Mouse (Mus musculus): ENCODE measurements around the gene Smim5. TPM values are rescaled to one million over a fixed set of nuclear protein-coding genes. Genes with fewer than 3 reads are reported as not detected.

Smim5 gene
- polyA plus RNA-seq, 1 experiment from 2014 or later = 2.0 TPM

DNA sequence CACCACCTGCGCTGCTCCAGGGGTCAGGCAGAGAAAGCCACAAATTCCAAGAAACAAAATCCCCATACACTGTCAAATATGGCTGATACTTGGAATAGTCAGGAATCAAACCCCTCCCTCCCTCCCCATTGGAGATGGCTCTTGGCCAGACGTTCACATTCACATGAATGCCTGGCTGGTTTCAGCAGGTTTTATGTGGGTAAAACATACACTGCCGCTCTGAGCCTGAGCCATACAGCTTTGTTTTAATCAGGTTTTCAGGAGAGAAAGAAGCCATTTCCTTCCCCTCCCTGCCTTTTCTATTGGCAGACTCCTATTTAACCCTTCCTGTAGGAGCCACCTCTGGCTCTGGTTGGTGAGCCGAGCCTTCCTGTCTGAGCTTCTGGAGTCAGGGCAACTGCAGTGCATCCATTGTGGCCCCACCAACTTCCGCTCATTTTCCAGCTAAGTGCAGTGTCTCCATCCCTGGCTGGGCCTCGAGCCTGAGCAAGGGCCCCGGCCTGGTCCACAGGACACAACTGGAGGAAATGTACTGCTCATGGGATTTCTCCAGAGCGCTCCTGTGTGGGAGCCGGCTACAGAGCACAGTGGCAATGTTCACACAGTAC lies 46.6 kb downstream of the Smim5 start:
- DNase-seq (ENCODE audit: low spot score) = no peak
- no peak overlapping the region for H3K4me3 ChIP-seq (ENCODE audit: low read depth, low read length)

DNA sequence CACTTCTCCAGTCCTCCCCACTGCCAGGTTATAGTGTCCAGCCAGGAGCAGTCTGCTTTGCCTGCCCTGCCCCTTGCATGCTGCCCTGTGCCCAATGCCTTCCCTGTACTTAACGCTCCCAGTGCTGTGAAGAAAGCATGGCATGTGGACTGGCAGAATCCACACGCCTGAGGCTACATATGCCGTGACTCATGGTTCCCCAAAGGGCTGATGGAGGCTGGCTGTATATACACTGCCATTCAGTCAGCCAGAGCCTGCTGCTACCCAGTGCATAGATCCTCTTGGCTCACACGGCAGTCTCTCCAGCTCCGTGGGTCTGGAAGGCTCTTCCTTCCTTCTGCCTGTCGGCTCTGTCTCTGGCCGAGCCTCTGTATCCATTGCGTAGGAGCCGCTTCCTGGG lies 48.5 kb downstream of the Smim5 start:
- WGBS = 95% methylated on average over 9 of the region's 9 CpGs
- H3K36me3 ChIP-seq (ENCODE audit: control insufficient read depth, insufficient read depth, low read length) = peaks cover 12% of the 10 kb centered on the region
- H3K9me3 ChIP-seq (ENCODE audit: control insufficient read depth, low read length) = no peaks in the 10 kb centered on the region
- no peak overlapping the region for H3K4me2 ChIP-seq (ENCODE audit: low read depth)
- ATAC-seq (ENCODE audit: insufficient read depth, low FRiP score, low TSS enrichment) = no peak
- H3K27ac ChIP-seq (ENCODE audit: low read depth, low read length) = no peak overlapping the region
- H3K9ac ChIP-seq (ENCODE audit: low read length) = no peak overlapping the region
- no peaks in the 10 kb centered on the region for H3K27me3 ChIP-seq (ENCODE audit: control insufficient read depth, insufficient read depth, low read length)
- H3K4me1 ChIP-seq (ENCODE audit: control insufficient read depth, insufficient read depth, low read length) = no peaks in the 10 kb centered on the region
- H3K4me3 ChIP-seq (ENCODE audit: low read depth, low read length) = no peak overlapping the region
- DNase-seq (ENCODE audit: low spot score) = no peak

More for the DNA sequence above, 46.6 kb downstream of the Smim5 start:
- no peaks in the 10 kb centered on the region for H3K27me3 ChIP-seq (ENCODE audit: control insufficient read depth, insufficient read depth, low read length)
- H3K4me1 ChIP-seq (ENCODE audit: control insufficient read depth, insufficient read depth, low read length) = no peaks in the 10 kb centered on the region
- WGBS = 88% methylated on average over 9 of the region's 9 CpGs
- H3K9ac ChIP-seq (ENCODE audit: low read length) = no peak overlapping the region
- H3K27ac ChIP-seq (ENCODE audit: low read depth, low read length) = no peak overlapping the region
- H3K9me3 ChIP-seq (ENCODE audit: control insufficient read depth, low read length) = no peaks in the 10 kb centered on the region
- H3K36me3 ChIP-seq (ENCODE audit: control insufficient read depth, insufficient read depth, low read length) = peaks cover 13% of the 10 kb centered on the region
- no peak overlapping the region for H3K4me2 ChIP-seq (ENCODE audit: low read depth)
- no peak for ATAC-seq (ENCODE audit: insufficient read depth, low FRiP score, low TSS enrichment)

DNA sequence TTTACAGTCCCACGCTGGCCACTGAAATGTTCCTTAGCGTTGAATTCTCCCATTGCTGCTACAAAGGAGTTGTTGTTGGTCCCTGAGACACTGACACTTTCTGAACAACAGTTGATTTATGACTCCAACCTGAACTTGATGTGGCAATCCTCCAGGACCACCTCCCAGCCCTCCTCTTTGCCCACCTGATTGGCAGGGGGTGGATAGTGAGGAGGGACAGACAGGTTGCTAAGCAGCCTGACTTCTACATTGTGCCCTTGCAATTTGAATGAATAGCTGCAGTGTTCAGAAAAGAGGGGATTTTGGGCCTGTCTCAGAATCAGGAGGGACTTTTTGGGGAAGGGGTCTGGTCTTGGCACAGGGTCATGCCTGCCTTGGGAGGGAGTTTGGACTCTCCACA lies 51.0 kb downstream of the Smim5 start:
- peaks cover 9% of the 10 kb centered on the region for H3K36me3 ChIP-seq (ENCODE audit: control insufficient read depth, insufficient read depth, low read length)
- ATAC-seq (ENCODE audit: insufficient read depth, low FRiP score, low TSS enrichment) (no peak), DNase-seq (ENCODE audit: low spot score) (no peak)
- no peaks in the 10 kb centered on the region for H3K27me3 ChIP-seq (ENCODE audit: control insufficient read depth, insufficient read depth, low read length)
- no peak overlapping the region for H3K9ac ChIP-seq (ENCODE audit: low read length)
- 89% methylated on average over 2 of the region's 2 CpGs for WGBS
- no peak overlapping the region for H3K27ac ChIP-seq (ENCODE audit: low read depth, low read length)
- no peaks in the 10 kb centered on the region for H3K9me3 ChIP-seq (ENCODE audit: control insufficient read depth, low read length)
- H3K4me3 ChIP-seq (ENCODE audit: low read depth, low read length) = no peak overlapping the region
- H3K4me2 ChIP-seq (ENCODE audit: low read depth) = no peak overlapping the region
- 0 out of 2 replicates have a peak, but pooled peaks cover 3% of the 10 kb centered on the region for H3K4me1 ChIP-seq (ENCODE audit: control insufficient read depth, insufficient read depth, low read length)

DNA sequence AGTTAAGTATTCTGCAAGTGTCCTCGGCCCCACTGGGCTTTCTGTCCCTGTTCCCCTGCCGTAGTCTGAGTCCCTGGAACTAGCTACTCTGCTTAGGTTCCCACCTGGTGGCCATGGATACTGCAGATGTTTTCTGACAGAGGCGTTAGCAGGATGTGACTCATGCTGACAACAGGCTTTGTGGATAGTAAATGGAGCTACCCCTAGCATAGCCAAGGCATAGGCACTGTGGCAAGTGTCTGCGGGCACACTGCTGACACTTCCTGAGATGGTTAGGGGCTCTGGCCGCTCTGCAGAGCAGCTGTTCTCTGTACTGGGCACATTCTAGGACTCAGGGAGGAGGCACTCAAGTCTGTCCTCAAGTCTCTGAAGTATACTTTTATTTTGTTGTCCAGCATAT lies 54.9 kb downstream of the Smim5 start:
- Histone ChIP-seq H3K4me2 (ENCODE audit: low read depth) (no peak overlapping the region), H3K27me3 (ENCODE audit: control insufficient read depth, insufficient read depth, low read length) (no peaks in the 10 kb centered on the region), H3K36me3 (ENCODE audit: control insufficient read depth, insufficient read depth, low read length) (peaks cover 12% of the 10 kb centered on the region), H3K9ac (ENCODE audit: low read length) (no peak overlapping the region), H3K4me1 (ENCODE audit: control insufficient read depth, insufficient read depth, low read length) (peaks cover 17% of the 10 kb centered on the region; the same call in 1 of the 2 replicates), H3K27ac (ENCODE audit: low read depth, low read length) (no peak overlapping the region), H3K9me3 (ENCODE audit: control insufficient read depth, low read length) (no peaks in the 10 kb centered on the region), H3K4me3 (ENCODE audit: low read depth, low read length) (no peak overlapping the region)
- WGBS = 90% methylated on average over 5 of the region's 5 CpGs
- ATAC-seq (ENCODE audit: insufficient read depth, low FRiP score, low TSS enrichment) (no peak), DNase-seq (ENCODE audit: low spot score) (no peak)

DNA sequence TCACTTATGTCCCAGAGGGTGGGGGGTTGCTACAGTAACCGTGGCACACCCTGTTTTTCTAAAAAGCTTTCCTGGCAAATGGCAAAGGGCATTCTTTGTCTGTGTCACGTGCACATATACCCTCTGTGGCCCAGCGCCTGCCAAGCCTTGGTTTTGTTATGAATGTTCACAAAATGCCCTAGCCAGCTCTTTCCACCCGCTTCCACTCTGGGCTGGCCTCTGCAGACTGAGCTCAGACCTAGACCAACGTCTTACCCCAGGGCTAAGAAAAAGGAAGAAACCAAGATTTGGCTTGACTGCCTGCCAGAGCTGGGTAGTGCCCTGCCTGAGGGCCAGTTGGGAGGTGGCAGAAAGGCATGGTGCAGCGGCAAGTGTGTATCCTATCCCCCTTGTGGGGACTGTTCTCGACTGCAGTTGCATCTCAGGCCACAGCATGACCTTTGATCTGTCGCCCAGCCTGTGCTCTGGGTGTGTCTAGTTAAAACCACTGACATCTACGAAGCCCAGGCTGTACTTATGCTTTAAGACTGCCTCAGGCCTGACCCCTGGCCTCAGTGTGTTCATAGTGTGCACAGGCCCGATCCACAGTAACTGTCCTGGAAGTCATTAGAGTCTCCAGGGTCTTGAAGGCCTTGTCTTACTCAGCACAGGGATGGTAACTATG lies 55.6 kb downstream of the Smim5 start:
- H3K36me3 ChIP-seq (ENCODE audit: control insufficient read depth, insufficient read depth, low read length) = peaks cover 12% of the 10 kb centered on the region
- no peak for DNase-seq (ENCODE audit: low spot score)

More for the DNA sequence above, 55.6 kb downstream of the Smim5 start:
- no peak overlapping the region for H3K27ac ChIP-seq (ENCODE audit: low read depth, low read length)
- H3K27me3 ChIP-seq (ENCODE audit: control insufficient read depth, insufficient read depth, low read length) = no peaks in the 10 kb centered on the region
- H3K9me3 ChIP-seq (ENCODE audit: control insufficient read depth, low read length) = no peaks in the 10 kb centered on the region
- H3K4me1 ChIP-seq (ENCODE audit: control insufficient read depth, insufficient read depth, low read length) = peaks cover 17% of the 10 kb centered on the region; the same call in 1 of the 2 replicates
- 68% methylated on average over 10 of the region's 10 CpGs for WGBS
- H3K4me2 ChIP-seq (ENCODE audit: low read depth) = no peak overlapping the region
- no peak for ATAC-seq (ENCODE audit: insufficient read depth, low FRiP score, low TSS enrichment)
- no peak overlapping the region for H3K4me3 ChIP-seq (ENCODE audit: low read depth, low read length)
- no peak overlapping the region for H3K9ac ChIP-seq (ENCODE audit: low read length)

Other genes with a start within 250 kb of the Smim5 start
- 86.7 and 89.8 TPM in 2 replicates for gene Grb2, start 191.4 kb upstream of the Smim5 start, polyA plus RNA-seq (2014; fragmentation: Nextera tagmentation; extraction: Ambion mirVana)
- gene Tmem94, start 134.5 kb upstream of the Smim5 start, polyA plus RNA-seq (2014; fragmentation: Nextera tagmentation; extraction: Ambion mirVana) = 18.6 and 19.0 TPM in 2 replicates
- gene Caskin2, start 86.3 kb upstream of the Smim5 start, polyA plus RNA-seq (2014; fragmentation: Nextera tagmentation; extraction: Ambion mirVana) = 16.4 and 19.1 TPM in 2 replicates
- 26.1 and 29.8 TPM in 2 replicates for gene Tsen54, start 85.2 kb upstream of the Smim5 start, polyA plus RNA-seq (2014; fragmentation: Nextera tagmentation; extraction: Ambion mirVana)
- gene Llgl2, start 75.9 kb upstream of the Smim5 start, polyA plus RNA-seq (2014; fragmentation: Nextera tagmentation; extraction: Ambion mirVana) = 6.1 and 6.5 TPM in 2 replicates
- gene Myo15b, start 41.6 kb upstream of the Smim5 start, polyA plus RNA-seq (2014; fragmentation: Nextera tagmentation; extraction: Ambion mirVana) = 0.12 and 0.13 TPM in 2 replicates
- gene Smim6, start 12.1 kb downstream of the Smim5 start, polyA plus RNA-seq (2014; fragmentation: Nextera tagmentation; extraction: Ambion mirVana) = 0.42 TPM in 1 of 2 replicates, not detected in the other
- gene Sap30bp, start 33.3 kb downstream of the Smim5 start, polyA plus RNA-seq (2014; fragmentation: Nextera tagmentation; extraction: Ambion mirVana) = 48.9 and 51.8 TPM in 2 replicates
- 23.9 and 25.2 TPM in 2 replicates for gene Recql5, start 33.5 kb downstream of the Smim5 start, polyA plus RNA-seq (2014; fragmentation: Nextera tagmentation; extraction: Ambion mirVana)
- 0.58 and 0.72 TPM in 2 replicates for gene Itgb4, start 74.7 kb downstream of the Smim5 start, polyA plus RNA-seq (2014; fragmentation: Nextera tagmentation; extraction: Ambion mirVana)
- 122 and 124 TPM in 2 replicates for gene Galk1, start 112.8 kb downstream of the Smim5 start, polyA plus RNA-seq (2014; fragmentation: Nextera tagmentation; extraction: Ambion mirVana)
- 1,827 and 1,865 TPM in 2 replicates for gene H3f3b, start 128.0 kb downstream of the Smim5 start, polyA plus RNA-seq (2014; fragmentation: Nextera tagmentation; extraction: Ambion mirVana)
- 30.3 and 34.4 TPM in 2 replicates for gene Unk, start 130.4 kb downstream of the Smim5 start, polyA plus RNA-seq (2014; fragmentation: Nextera tagmentation; extraction: Ambion mirVana)
- gene Unc13d, start 178.0 kb downstream of the Smim5 start, polyA plus RNA-seq (2014; fragmentation: Nextera tagmentation; extraction: Ambion mirVana) = 1.3 and 1.5 TPM in 2 replicates
- 95.3 and 105 TPM in 2 replicates for gene Wbp2, start 187.0 kb downstream of the Smim5 start, polyA plus RNA-seq (2014; fragmentation: Nextera tagmentation; extraction: Ambion mirVana)
- gene Trim47, start 227.2 kb downstream of the Smim5 start, polyA plus RNA-seq (2014; fragmentation: Nextera tagmentation; extraction: Ambion mirVana) = 3.2 and 3.3 TPM in 2 replicates
- gene Trim65, start 231.2 kb downstream of the Smim5 start, polyA plus RNA-seq (2014; fragmentation: Nextera tagmentation; extraction: Ambion mirVana) = 1.6 TPM in 2 replicates
- 99.8 and 102 TPM in 2 replicates for gene Mrpl38, start 238.9 kb downstream of the Smim5 start, polyA plus RNA-seq (2014; fragmentation: Nextera tagmentation; extraction: Ambion mirVana)

Measured in neural tube, embryonic 11.5 days (tissue).